Mouse (Mus musculus) embryonic facial prominence, embryonic 14.5 days (tissue): ENCODE data around the gene Zbtb38. TPM values are rescaled to one million over a fixed set of nuclear protein-coding genes. Genes with fewer than 3 reads are reported as not detected.

Source experiments
- ATAC-seq: fragments of 200-750 bp; cut with Nextera tagmentation; 2 replicates; pipeline ENCODE4 v1.8.0; 2017; ENCODE audit warnings: low read depth, moderate number of reproducible peaks, moderate TSS enrichment
- DNase-seq: peaks from one replicate; pipeline ENCODE4 v3.0.0-alpha.2; 2015; ENCODE audit warnings: low spot score
- H3K27ac ChIP-seq: fragments of 300-500 bp; sonication (generic); replicated peaks from 2 replicates; pipeline ENCODE4 v1.5.1; 2014; ENCODE audit warnings: low read depth, mild to moderate bottlenecking, low read length, moderate library complexity
- H3K27me3 ChIP-seq: fragments of 300-500 bp; sonication (generic); replicated peaks from 2 replicates; pipeline ENCODE4 v1.6.1; 2014; ENCODE audit warnings: low read length; ENCODE audit not compliant: control insufficient read depth, insufficient read depth
- H3K36me3 ChIP-seq: fragments of 300-500 bp; sonication (generic); 2 replicates; pipeline ENCODE4 v1.6.1; 2014; ENCODE audit warnings: low read length, mixed read lengths; ENCODE audit not compliant: control insufficient read depth, insufficient read depth
- H3K4me1 ChIP-seq: fragments of 300-500 bp; sonication (generic); 2 replicates; pipeline ENCODE4 v1.6.1; 2014; ENCODE audit warnings: antibody characterized with exemption, low read length; ENCODE audit not compliant: control insufficient read depth, insufficient read depth
- H3K4me2 ChIP-seq: fragments of 300-500 bp; sonication (generic); 2 replicates; pipeline ENCODE4 v1.6.1; 2014; ENCODE audit warnings: low read depth, mild to moderate bottlenecking, low read length, moderate library complexity, mixed read lengths
- H3K4me3 ChIP-seq: fragments of 300-500 bp; sonication (generic); 2 replicates; pipeline ENCODE4 v1.5.1; 2014; ENCODE audit warnings: low read depth, mild to moderate bottlenecking, low read length
- H3K9ac ChIP-seq: fragments of 300-500 bp; sonication (generic); 2 replicates; pipeline ENCODE4 v1.6.1; 2014; ENCODE audit warnings: low read depth, mild to moderate bottlenecking, low read length, moderate library complexity, mixed read lengths
- H3K9me3 ChIP-seq: fragments of 300-500 bp; sonication (generic); 2 replicates; pipeline ENCODE4 v1.6.1; 2016; ENCODE audit warnings: low read length; ENCODE audit not compliant: control insufficient read depth
- WGBS: fragments of 180-500 bp; shearing (Covaris S2); extraction: QIAGEN DNeasy Blood & Tissue Kit; methylation state at CpG from one replicate; pipeline ENCODE4 v1.1.7; 2014; 5-methylcytosine and 5-hydroxymethylcytosine counted together
- polyA plus RNA-seq: library from polyadenylated mRNA; unstranded; fragments of >200 nt; fragmentation: Nextera tagmentation; extraction: Ambion mirVana; gene quantifications from 2 replicates; pipeline ENCODE4 v1.2.1, GENCODE M21; 2014

Gene Zbtb38
- polyA plus RNA-seq, 1 experiment from 2014 or later: 18.1 TPM

DNA sequence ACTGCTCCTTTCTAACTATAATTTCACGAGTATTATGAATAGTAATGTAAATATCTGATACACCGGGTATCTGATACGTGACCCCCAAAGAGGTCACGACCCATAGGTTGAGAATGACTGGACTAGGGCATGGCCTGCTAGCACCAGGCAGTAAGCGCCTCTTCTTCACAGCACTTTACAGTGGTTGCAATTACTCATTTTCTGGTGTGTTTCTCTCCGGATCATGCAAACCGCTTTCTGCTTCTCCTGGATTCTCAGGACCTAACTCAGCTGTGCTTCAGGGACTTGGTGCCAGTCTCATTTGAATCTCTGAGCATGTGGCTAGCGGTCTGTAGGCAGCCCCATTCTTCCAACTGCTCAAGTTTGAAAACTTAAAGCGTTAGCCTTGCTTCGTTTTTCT lies 76.0 kb downstream of the Zbtb38 start:
- 86% methylated on average over 10 of the region's 10 CpGs for WGBS
- no peaks in the 10 kb centered on the region for H3K9me3 ChIP-seq
- H3K27me3 ChIP-seq: no peaks in the 10 kb centered on the region
- H3K4me3 ChIP-seq: no peak overlapping the region
- no peak for DNase-seq
- no peak overlapping the region for H3K9ac ChIP-seq
- H3K27ac ChIP-seq: no peak overlapping the region
- no peaks in the 10 kb centered on the region for H3K4me1 ChIP-seq
- no peak overlapping the region for H3K4me2 ChIP-seq
- ATAC-seq: no peak
- H3K36me3 ChIP-seq: no peaks in the 10 kb centered on the region

GRCm38 (mm10) chr9:96675763-96676640 lies 76.6 kb downstream of the Zbtb38 start:
- H3K4me1 ChIP-seq: no peaks in the 10 kb centered on the region
- no peaks in the 10 kb centered on the region for H3K36me3 ChIP-seq
- 82% methylated on average over 8 of the region's 8 CpGs for WGBS
- no peak for DNase-seq
- no peak overlapping the region for H3K9ac ChIP-seq
- H3K27me3 ChIP-seq: no peaks in the 10 kb centered on the region
- no peak for ATAC-seq
- no peaks in the 10 kb centered on the region for H3K9me3 ChIP-seq
- no peak overlapping the region for H3K27ac ChIP-seq
- H3K4me3 ChIP-seq: no peak overlapping the region
- no peak overlapping the region for H3K4me2 ChIP-seq

DNA sequence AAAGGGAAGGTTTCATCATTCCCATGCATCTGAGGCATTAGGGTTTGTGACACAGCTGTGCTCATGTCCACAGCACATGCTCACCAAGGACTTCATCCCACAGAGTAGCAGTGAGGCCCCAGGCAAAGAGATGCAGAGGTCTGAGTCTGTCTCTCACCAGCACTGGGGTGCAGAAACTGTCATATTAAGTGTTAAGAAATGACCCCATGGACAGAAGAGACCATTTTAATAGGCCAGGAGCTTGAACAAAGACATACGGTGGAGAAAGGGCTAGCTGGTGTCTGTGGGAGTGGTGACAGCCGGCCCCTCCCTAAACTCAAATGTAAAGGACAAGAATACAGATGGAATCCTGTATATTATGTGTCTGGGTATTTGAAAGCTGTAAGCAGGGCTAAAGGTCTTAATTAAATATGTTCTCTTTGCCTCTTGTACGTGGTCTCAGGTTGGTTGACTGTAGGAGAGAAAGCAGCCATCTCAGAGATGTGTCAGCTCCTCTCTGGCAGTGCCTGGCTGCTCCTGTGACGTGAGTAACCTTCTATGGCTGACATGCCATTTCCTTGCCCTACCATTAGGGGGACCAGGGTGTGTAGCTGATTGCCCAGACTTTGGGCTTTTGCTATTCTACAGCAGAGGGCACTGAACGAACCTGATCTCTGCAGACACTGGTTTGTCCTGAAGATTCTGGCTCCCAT lies 77.4 kb downstream of the Zbtb38 start:
- H3K4me3 ChIP-seq: no peak overlapping the region
- no peaks in the 10 kb centered on the region for H3K36me3 ChIP-seq
- H3K9ac ChIP-seq: no peak overlapping the region
- no peaks in the 10 kb centered on the region for H3K27me3 ChIP-seq
- H3K9me3 ChIP-seq: no peaks in the 10 kb centered on the region
- ATAC-seq (peak; percentile 76), DNase-seq (peak; percentile 71)
- no peak overlapping the region for H3K27ac ChIP-seq
- WGBS: 35% methylated on average over 5 of the region's 5 CpGs
- 0 out of 2 replicates have a peak, but pooled peaks cover under 1% of the 10 kb centered on the region for H3K4me1 ChIP-seq
- no peak overlapping the region for H3K4me2 ChIP-seq

- Histone ChIP-seq H3K4me2 (no peak overlapping the region), H3K27me3 (no peaks in the 10 kb centered on the region), H3K9ac (no peak overlapping the region), H3K36me3 (no peaks in the 10 kb centered on the region), H3K4me1 (0 out of 2 replicates have a peak, but pooled peaks cover 3% of the 10 kb centered on the region), H3K27ac (no peak overlapping the region), H3K4me3 (no peak overlapping the region), H3K9me3 (no peaks in the 10 kb centered on the region)
- DNase-seq: no peak
- no peak for ATAC-seq
- WGBS: 87% methylated on average over 8 of the region's 8 CpGs
Observed at GRCm38 (mm10) chr9:96674301-96674700, 78.3 kb downstream of the Zbtb38 start.

- 77% methylated on average over 2 of the region's 2 CpGs for WGBS
- Histone ChIP-seq H3K27me3 (no peaks in the 10 kb centered on the region), H3K36me3 (no peaks in the 10 kb centered on the region), H3K4me2 (no peak overlapping the region), H3K27ac (no peak overlapping the region), H3K9me3 (no peaks in the 10 kb centered on the region), H3K9ac (no peak overlapping the region), H3K4me1 (0 out of 2 replicates have a peak, but pooled peaks cover 3% of the 10 kb centered on the region), H3K4me3 (no peak overlapping the region)
- ATAC-seq (no peak), DNase-seq (no peak)
Observed at GRCm38 (mm10) chr9:96672466-96672865, 80.2 kb downstream of the Zbtb38 start.

DNA sequence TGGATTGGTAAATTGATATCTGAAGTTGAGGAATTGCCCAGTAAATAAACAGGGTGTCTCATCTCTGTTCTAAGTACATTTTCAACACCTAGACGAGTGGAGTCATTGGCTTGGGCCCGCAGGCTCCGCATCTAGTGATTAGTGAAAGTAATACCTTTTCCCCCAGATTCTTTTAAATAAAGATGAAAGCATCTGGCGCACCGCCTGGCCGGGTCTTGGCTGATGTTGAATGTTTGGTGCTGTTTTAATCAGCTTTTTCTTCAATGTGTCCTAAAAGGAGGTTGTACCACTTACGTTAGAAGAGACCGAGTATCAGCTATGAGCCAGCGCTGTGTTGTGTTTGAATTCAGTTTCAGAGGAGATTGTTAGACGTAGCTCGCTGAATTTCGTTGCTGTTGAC lies 81.4 kb downstream of the Zbtb38 start:
- ATAC-seq (no peak), DNase-seq (no peak)
- H3K4me1 ChIP-seq: 0 out of 2 replicates have a peak, but pooled peaks cover 3% of the 10 kb centered on the region
- H3K9me3 ChIP-seq: no peaks in the 10 kb centered on the region
- H3K4me3 ChIP-seq: no peak overlapping the region
- 86% methylated on average over 12 of the region's 12 CpGs for WGBS
- no peak overlapping the region for H3K27ac ChIP-seq
- H3K36me3 ChIP-seq: no peaks in the 10 kb centered on the region
- no peak overlapping the region for H3K4me2 ChIP-seq
- H3K27me3 ChIP-seq: no peaks in the 10 kb centered on the region
- no peak overlapping the region for H3K9ac ChIP-seq

DNA sequence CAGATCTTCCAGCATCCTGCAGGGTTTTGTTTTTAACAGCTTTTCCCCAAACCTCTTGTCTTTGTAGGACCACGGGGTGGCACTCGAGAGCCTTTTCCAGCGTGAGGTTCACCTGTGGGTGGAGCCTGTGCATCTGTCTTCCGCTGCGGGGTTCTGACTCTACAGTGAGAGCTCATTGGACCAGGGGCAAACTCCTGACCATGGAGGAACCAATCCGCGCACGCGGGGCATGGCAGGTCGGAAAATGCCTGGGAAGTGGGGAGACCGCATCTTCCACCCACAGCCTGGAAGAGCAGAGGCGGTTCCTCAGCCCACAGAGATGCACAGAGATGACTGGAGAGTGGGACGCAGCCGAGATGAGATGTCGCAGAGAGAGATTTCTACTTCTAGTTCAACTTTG lies 82.8 kb downstream of the Zbtb38 start:
- Histone ChIP-seq H3K9ac (peak overlapping the region; percentile 60), H3K9me3 (no peaks in the 10 kb centered on the region), H3K4me2 (peak overlapping the region; percentile 66), H3K4me3 (peak overlapping the region; percentile 38), H3K27ac (peak overlapping the region; percentile 67), H3K36me3 (no peaks in the 10 kb centered on the region), H3K27me3 (no peaks in the 10 kb centered on the region), H3K4me1 (0 out of 2 replicates have a peak, but pooled peaks cover 3% of the 10 kb centered on the region)
- WGBS: 1% methylated on average over 14 of the region's 15 CpGs
- ATAC-seq (peak; percentile 100), DNase-seq (peak; percentile 99)

- H3K4me1 ChIP-seq: 0 out of 2 replicates have a peak, but pooled peaks cover 3% of the 10 kb centered on the region
- peak; percentile 77 for DNase-seq
- H3K27ac ChIP-seq: no peak overlapping the region
- H3K4me2 ChIP-seq: no peak overlapping the region
- H3K36me3 ChIP-seq: no peaks in the 10 kb centered on the region
- H3K4me3 ChIP-seq: no peak overlapping the region
- no peak overlapping the region for H3K9ac ChIP-seq
- no peaks in the 10 kb centered on the region for H3K27me3 ChIP-seq
- 0 out of 2 replicates have a peak, but pooled peaks have one; percentile 43 for ATAC-seq
- no peaks in the 10 kb centered on the region for H3K9me3 ChIP-seq
- WGBS: 49% methylated on average over 5 of the region's 5 CpGs
Observed at GRCm38 (mm10) chr9:96668628-96669027, 84.0 kb downstream of the Zbtb38 start.
